Mouse (Mus musculus): ENCODE data around the gene Dand5. TPM values are rescaled to one million over a fixed set of nuclear protein-coding genes. Genes with fewer than 3 reads are reported as not detected.

Dand5 gene
- total RNA-seq (2021) = 10 to 100 TPM in 1 of 2 experiments, 1 to 10 TPM in 1; 9.4 to 10.5 TPM

- no peak for DNase-seq
These were observed at the start of gene Dand5 for GRCm38 (mm10) chr8:84822723-84823122. Dand5 (minus strand) TSS chr8:84822823.

GRCm38 (mm10) chr8:84871376-84872308, 49.0 kb upstream of the Dand5 start, which contains the start of gene Syce2:
Syce2 (plus strand) TSS chr8:84872111.
- DNase-seq = peak in 1 of 2 experiments; percentile 37

GRCm38 (mm10) chr8:84856864-84857441, 34.3 kb upstream of the Dand5 start, which contains the start of gene Farsa:
Farsa (plus strand) TSS chr8:84856989.
- DNase-seq = peak; percentile 91 to 92

- DNase-seq = no peak
These were observed 33.8 kb upstream of the Dand5 start for GRCm38 (mm10) chr8:84856434-84856833.

GRCm38 (mm10) chr8:84847684-84848435, 25.2 kb upstream of the Dand5 start:
- DNase-seq = no peak

GRCm38 (mm10) chr8:84846722-84847572, 24.3 kb upstream of the Dand5 start, which contains the start of gene Calr:
Calr (minus strand) TSS chr8:84846934.
- peak; percentile 100 for DNase-seq

- peak in 1 of 2 experiments; percentile 46 for DNase-seq
These were observed 23.6 kb upstream of the Dand5 start for GRCm38 (mm10) chr8:84846094-84846721.

- DNase-seq = no peak
These were observed 22.9 kb upstream of the Dand5 start for GRCm38 (mm10) chr8:84845355-84846093.

GRCm38 (mm10) chr8:84844397-84845070, 21.9 kb upstream of the Dand5 start:
- DNase-seq = no peak

GRCm38 (mm10) chr8:84841514-84841913, 18.9 kb upstream of the Dand5 start:
- no peak for DNase-seq

- peak; percentile 90 to 91 for DNase-seq
These were observed 17.8 kb upstream of the Dand5 start, which contains the start of gene Rad23a for GRCm38 (mm10) chr8:84840248-84840999. Rad23a (minus strand) TSS chr8:84840665.

GRCm38 (mm10) chr8:84839875-84840247, 17.2 kb upstream of the Dand5 start:
- DNase-seq = no peak

- DNase-seq = no peak
These were observed 16.8 kb upstream of the Dand5 start for GRCm38 (mm10) chr8:84839411-84839810.

- no peak for DNase-seq
These were observed 15.9 kb upstream of the Dand5 start for GRCm38 (mm10) chr8:84838513-84838912.

GRCm38 (mm10) chr8:84837912-84838470, 15.4 kb upstream of the Dand5 start:
- no peak for DNase-seq

GRCm38 (mm10) chr8:84837149-84837911, 14.7 kb upstream of the Dand5 start:
- DNase-seq = no peak

All from layer of hippocampus, postnatal 36 days (tissue).